In the genomic region with DNA sequence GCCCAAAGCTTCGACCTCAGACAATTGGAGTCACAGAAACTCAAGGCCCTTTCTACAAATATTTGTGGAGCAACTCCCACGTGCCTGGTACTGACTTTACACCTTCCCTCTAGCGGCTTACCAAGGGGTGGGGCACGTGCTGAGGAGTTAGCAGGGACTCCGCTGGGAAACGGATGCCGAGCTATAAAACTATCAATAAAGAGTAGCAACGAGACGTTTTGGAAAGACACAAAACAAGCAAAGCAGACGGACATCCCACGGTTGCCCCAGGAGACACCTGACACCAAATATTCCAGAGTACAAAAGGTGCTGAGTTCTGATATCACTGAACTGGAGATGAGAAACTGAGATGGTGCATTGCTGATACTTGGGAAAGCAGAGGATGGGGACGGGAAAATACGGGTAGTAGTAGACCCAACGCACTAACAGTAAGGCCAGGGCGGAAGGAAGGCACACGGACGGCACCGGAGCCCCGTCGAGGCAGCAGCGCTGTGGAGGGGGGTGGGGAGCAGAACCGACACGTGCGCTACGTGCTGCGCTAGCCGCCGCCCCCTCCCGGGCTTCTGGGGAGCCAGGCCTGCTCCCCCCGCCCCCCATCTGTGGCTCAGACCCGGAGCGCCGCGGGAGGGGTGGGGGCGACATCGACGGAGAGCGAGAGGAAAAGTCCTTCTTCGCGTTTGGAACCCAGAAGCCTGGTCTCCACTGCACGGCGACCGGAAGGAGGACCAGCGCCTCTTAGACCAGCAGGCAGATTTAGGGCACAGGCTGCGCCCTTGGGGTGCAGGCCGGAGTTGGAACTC, we compare ENCODE assay signal across 8 mouse cellular contexts. TPM values are rescaled to one million over a fixed set of nuclear protein-coding genes. Genes with fewer than 3 reads are reported as not detected.
DNase-seq lines count a peak whose midpoint lies in the region; ATAC-seq lines count a peak whose summit lies in the region.

No protein-coding gene starts in this region.

- H3K4me2 ChIP-seq in heart, embryonic 16.5 days (ENCODE audit: low read depth, low read length) = peak overlapping the region; percentile 76
- H3K4me2 ChIP-seq in neural tube, embryonic 11.5 days (ENCODE audit: low read depth) = peak overlapping the region; percentile 81

- peaks cover 10% of the 10 kb centered on the region; the same call in 1 of the 2 replicates for H3K27me3 ChIP-seq in embryonic facial prominence, embryonic 10.5 days (replicated peaks; ENCODE audit: low read depth, poor library complexity, severe bottlenecking)
- no peaks in the 10 kb centered on the region for H3K27me3 ChIP-seq in heart, embryonic 16.5 days (ENCODE audit: control insufficient read depth, insufficient read depth, low read length)
- no peaks in the 10 kb centered on the region for H3K27me3 ChIP-seq in neural tube, embryonic 11.5 days (ENCODE audit: control insufficient read depth, insufficient read depth, low read length)

- WGBS in embryonic facial prominence, embryonic 10.5 days = 1% methylated on average over 46 of the region's 46 CpGs
- 1% methylated on average over 46 of the region's 46 CpGs for WGBS in heart, embryonic 16.5 days
- under 1% methylated on average over 40 of the region's 46 CpGs for WGBS in neural tube, embryonic 11.5 days

- H3K9me3 ChIP-seq in embryonic facial prominence, embryonic 10.5 days = no peaks in the 10 kb centered on the region
- H3K9me3 ChIP-seq in heart, embryonic 16.5 days (replicated peaks; ENCODE audit: control insufficient read depth, low read length) = no peaks in the 10 kb centered on the region
- H3K9me3 ChIP-seq in neural tube, embryonic 11.5 days (ENCODE audit: control insufficient read depth, low read length) = no peaks in the 10 kb centered on the region

- peak; percentile 19 for ATAC-seq in heart, embryonic 16.5 days (replicated peaks; ENCODE audit: extremely low read depth, insufficient read depth, low FRiP score)
- peak; percentile 14 for ATAC-seq in neural tube, embryonic 11.5 days (ENCODE audit: insufficient read depth, low FRiP score, low TSS enrichment)

- H3K36me3 ChIP-seq in embryonic facial prominence, embryonic 10.5 days (replicated peaks) = no peaks in the 10 kb centered on the region
- no peaks in the 10 kb centered on the region for H3K36me3 ChIP-seq in heart, embryonic 16.5 days (ENCODE audit: control insufficient read depth, insufficient read depth)
- H3K36me3 ChIP-seq in neural tube, embryonic 11.5 days (ENCODE audit: control insufficient read depth, insufficient read depth, low read length) = no peaks in the 10 kb centered on the region

- H3K27ac ChIP-seq in embryonic facial prominence, embryonic 10.5 days (replicated peaks) = peak overlapping the region; percentile 95
- peak overlapping the region; percentile 91 for H3K27ac ChIP-seq in heart, embryonic 16.5 days (ENCODE audit: low read length)
- H3K27ac ChIP-seq in neural tube, embryonic 11.5 days (ENCODE audit: low read depth, low read length) = peak overlapping the region; percentile 78

- H3K4me3 ChIP-seq in embryonic facial prominence, embryonic 10.5 days = peak overlapping the region; percentile 77
- peak overlapping the region; percentile 83 for H3K4me3 ChIP-seq in heart, embryonic 16.5 days (ENCODE audit: low read length)
- H3K4me3 ChIP-seq in neural tube, embryonic 11.5 days (ENCODE audit: low read depth, low read length) = peak overlapping the region; percentile 66

- DNase-seq in ovary, postnatal 10 days (ENCODE audit: low spot score) = peak; percentile 17
- no peak for DNase-seq in ovary, adult 18-20 months (ENCODE audit: low spot score)
- DNase-seq in embryonic facial prominence, embryonic 10.5 days (ENCODE audit: low spot score) = peak; percentile 75
- peak; percentile 77 to 86 for DNase-seq in kidney, postnatal 4 days
- peak; percentile 38 to 60 for DNase-seq in lung, adult 18-20 months
- DNase-seq in neural tube, embryonic 11.5 days (ENCODE audit: low spot score) = peak; percentile 36
- DNase-seq in thymus, postnatal 0 days (ENCODE audit: low spot score) = peak; percentile 74

- H3K4me1 ChIP-seq in embryonic facial prominence, embryonic 10.5 days = peaks cover 34% of the 10 kb centered on the region
- peaks cover 10% of the 10 kb centered on the region for H3K4me1 ChIP-seq in heart, embryonic 16.5 days (ENCODE audit: control insufficient read depth, insufficient read depth, low read length)
- H3K4me1 ChIP-seq in neural tube, embryonic 11.5 days (ENCODE audit: control insufficient read depth, insufficient read depth, low read length) = peaks cover 9% of the 10 kb centered on the region; the same call in 1 of the 2 replicates

- H3K9ac ChIP-seq in heart, embryonic 16.5 days (ENCODE audit: low read length) = peak overlapping the region; percentile 85
- peak overlapping the region; percentile 77 for H3K9ac ChIP-seq in neural tube, embryonic 11.5 days (ENCODE audit: low read length)

RNA-seq across cellular contexts. Expression of a gene that starts 3.9 kb away (rescaled TPM):
- 78.4 and 79.0 TPM in 2 replicates for polyA plus RNA-seq in embryonic facial prominence, embryonic 10.5 days (2016; fragmentation: Nextera tagmentation; extraction: Ambion mirVana)
- polyA plus RNA-seq in heart, embryonic 16.5 days (2015; fragmentation: Nextera tagmentation; extraction: Ambion mirVana) = 24.4 and 28.0 TPM in 2 replicates
- polyA plus RNA-seq in neural tube, embryonic 11.5 days (2014; fragmentation: Nextera tagmentation; extraction: Ambion mirVana) = 98.7 and 99.6 TPM in 2 replicates
- 43.7 and 53.6 TPM in 2 replicates for polyA plus RNA-seq in thymus, postnatal 0 days (2015; fragmentation: Nextera tagmentation; extraction: Ambion mirVana)

RNA-seq across cellular contexts. Expression of a gene that starts 6.6 kb away (rescaled TPM):
- not detected in 2 replicates for polyA plus RNA-seq in embryonic facial prominence, embryonic 10.5 days (2016; fragmentation: Nextera tagmentation; extraction: Ambion mirVana)
- not detected in 2 replicates for polyA plus RNA-seq in heart, embryonic 16.5 days (2015; fragmentation: Nextera tagmentation; extraction: Ambion mirVana)
- not detected in 2 replicates for polyA plus RNA-seq in neural tube, embryonic 11.5 days (2014; fragmentation: Nextera tagmentation; extraction: Ambion mirVana)
- not detected in 2 replicates for polyA plus RNA-seq in thymus, postnatal 0 days (2015; fragmentation: Nextera tagmentation; extraction: Ambion mirVana)
